In genomic region chr11:81461748-81462147, GRCm38 (mm10) we compare ENCODE assay signal across 9 mouse cellular contexts.
"Had no signal": no experiment of that assay in that cellular context is flagged by ENCODE, and none has a peak within 500 bp of the region (broad histone marks: within the 10 kb centered on the region; RNA-seq: fewer than 3 reads in every experiment).

No protein-coding gene starts in this region.

- ATAC-seq: liver, postnatal 0 days; lung, postnatal 0 days had no signal

- H3K27me3 ChIP-seq: kidney, embryonic 15.5 days; stomach, embryonic 15.5 days had no signal

- DNase-seq: liver, postnatal 0 days; thymus, postnatal 25 days had no signal

- H3K9me3 ChIP-seq: kidney, embryonic 15.5 days; stomach, embryonic 15.5 days had no signal

- H3K4me3 ChIP-seq: kidney, embryonic 15.5 days; left cerebral cortex, adult 2 months; stomach, embryonic 15.5 days had no signal

- H3K4me1 ChIP-seq: stomach, embryonic 15.5 days had no signal

- H3K4me2 ChIP-seq: kidney, embryonic 15.5 days; lung, embryonic 14.5 days; stomach, embryonic 15.5 days had no signal

- H3K9ac ChIP-seq: kidney, embryonic 15.5 days; liver, embryonic 14.5 days; liver, postnatal 0 days; lung, embryonic 14.5 days; stomach, embryonic 15.5 days had no signal

- H3K36me3 ChIP-seq: kidney, embryonic 15.5 days; stomach, embryonic 15.5 days had no signal

- H3K27ac ChIP-seq: kidney, embryonic 15.5 days; left cerebral cortex, adult 2 months; liver, embryonic 14.5 days; macrophage; stomach, embryonic 15.5 days had no signal
